Mouse (Mus musculus) thymus, postnatal 36 days (tissue): Measurements from ENCODE around the gene Fuz.

Experiments
- DNase-seq, 2 experiments: peaks; one replicate each; pipeline ENCODE4 v3.0.0; 2022; ENCODE audit warnings: mixed read lengths in 2 of 2

Fuz gene

DNA sequence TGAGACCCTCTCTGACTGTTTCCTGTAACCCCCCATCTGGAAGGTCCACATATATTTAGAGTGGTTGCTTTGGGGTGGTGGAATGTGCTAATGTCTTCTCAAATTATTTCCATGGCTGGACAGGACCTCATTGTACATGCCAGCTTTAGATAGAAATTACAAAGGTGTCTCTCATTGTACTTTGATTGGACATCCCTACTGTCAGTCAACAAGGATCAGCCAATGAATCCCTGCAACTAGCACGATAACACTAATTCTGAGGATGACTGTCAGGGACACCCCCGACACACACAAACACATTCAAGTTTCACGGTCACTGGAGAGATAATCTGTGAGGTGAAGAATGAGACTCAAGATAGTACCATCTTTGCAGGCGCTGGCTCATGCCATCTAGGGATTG is 42.8 kb downstream of the Fuz start:
- no peak for DNase-seq

DNA sequence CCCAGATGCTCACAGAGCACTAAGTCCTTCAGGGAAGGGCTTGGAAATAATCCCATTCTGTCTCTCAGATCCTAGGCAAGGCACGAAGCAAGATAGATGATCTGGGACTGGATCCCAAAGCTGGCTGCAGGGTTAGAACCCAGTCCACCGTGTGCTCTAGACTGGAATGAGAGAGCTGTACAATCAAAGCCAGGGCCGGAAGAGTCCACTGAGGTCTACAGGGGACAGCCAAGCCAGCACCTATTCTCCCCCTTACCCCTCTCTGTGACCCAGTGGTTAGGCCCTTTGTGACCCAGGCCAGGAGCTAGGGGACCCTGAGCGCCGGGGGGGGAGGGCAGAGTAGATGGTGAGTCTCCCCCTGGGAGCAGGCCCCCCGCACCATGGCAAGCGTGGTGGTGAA is 47.0 kb downstream of the Fuz start, which contains the start of gene Tsks:
TSS of gene Tsks (plus strand) at position 301 of the 400 bp plus-strand sequence.
- no peak for DNase-seq

DNA sequence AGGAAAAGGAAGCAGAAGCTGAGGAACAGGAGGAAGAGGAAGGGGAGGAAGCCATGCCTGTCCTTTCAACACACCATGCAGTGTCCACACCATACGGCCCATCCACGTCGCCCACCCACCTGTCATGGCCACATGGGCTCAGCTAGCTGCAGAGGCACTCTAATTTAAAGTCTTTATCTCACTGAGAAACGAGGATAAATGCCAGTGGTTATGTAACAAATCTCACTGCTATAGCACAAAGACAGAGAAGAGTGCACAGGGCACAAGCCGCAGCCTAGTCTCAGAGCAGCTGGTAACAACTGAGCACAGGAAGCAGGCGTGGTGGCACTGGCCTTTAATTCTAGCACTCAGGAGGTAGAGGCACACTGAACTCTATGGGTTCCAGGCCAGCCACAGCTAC is 54.0 kb downstream of the Fuz start:
- no peak for DNase-seq

DNA sequence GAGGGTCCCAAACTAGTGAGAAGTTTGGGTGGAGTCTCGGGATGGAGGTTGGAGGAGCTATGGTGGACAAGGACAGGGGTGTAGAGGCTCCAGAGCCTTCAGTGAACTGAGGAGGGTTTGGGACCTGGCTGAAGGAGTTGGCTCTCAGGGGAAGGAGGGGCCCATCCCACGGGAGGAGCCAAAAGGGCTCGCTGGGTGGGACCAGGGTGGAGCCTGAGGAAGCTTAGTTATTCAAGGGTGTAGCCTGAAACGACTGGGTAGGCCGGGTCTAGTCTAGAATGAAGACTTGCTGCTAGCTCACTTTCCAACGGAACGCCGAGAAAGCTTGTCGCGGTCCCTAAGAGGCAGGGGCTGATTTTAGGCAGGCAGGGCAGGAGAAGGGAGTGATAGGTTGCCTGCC is 56.1 kb downstream of the Fuz start:
- DNase-seq = no peak
